Mouse (Mus musculus) kidney, adult 2 months (tissue): ENCODE measurements around the gene Ror1. TPM values are rescaled to one million over a fixed set of nuclear protein-coding genes. Genes with fewer than 3 reads are reported as not detected.

ENCODE experiments used
- DNase-seq: peaks from one replicate; pipeline ENCODE4 v3.0.0; 2021
- H3K27ac ChIP-seq: fragments of 200-500 bp; 2 replicates; pipeline ENCODE4 v1.5.1; 2012; ENCODE audit warnings: low read depth, low read length, control low read depth, inconsistent platforms; ENCODE audit not compliant: insufficient read depth
- H3K27me3 ChIP-seq: fragments of 200-500 bp; replicated peaks from 2 replicates; pipeline ENCODE4 v1.6.1; 2012; ENCODE audit warnings: mild to moderate bottlenecking, moderate library complexity, low read length, inconsistent platforms; ENCODE audit not compliant: control insufficient read depth, insufficient read depth
- H3K36me3 ChIP-seq: fragments of 200-500 bp; 2 replicates; pipeline ENCODE4 v1.6.1; 2012; ENCODE audit warnings: mild to moderate bottlenecking, moderate library complexity, low read length, inconsistent platforms; ENCODE audit not compliant: control insufficient read depth, insufficient read depth
- H3K4me1 ChIP-seq: fragments of 200-500 bp; 2 replicates; pipeline ENCODE4 v1.6.1; 2011; ENCODE audit warnings: low read length; ENCODE audit not compliant: control insufficient read depth, insufficient read depth
- H3K4me3 ChIP-seq: fragments of 200-500 bp; 2 replicates; pipeline ENCODE4 v1.5.1; 2011; ENCODE audit warnings: mild to moderate bottlenecking, low read depth, low read length, control low read depth; ENCODE audit not compliant: insufficient read depth
- CTCF ChIP-seq: fragments of 200-500 bp; conservative IDR thresholded peaks from 2 replicates; pipeline ENCODE4 v1.5.1; 2011; ENCODE audit warnings: low read depth, mild to moderate bottlenecking, control low read depth, low read length, moderate library complexity, mixed read lengths; ENCODE audit not compliant: insufficient read depth, insufficient read length
- POLR2A ChIP-seq: fragments of 200-500 bp; IDR thresholded peaks from one replicate; pipeline ENCODE4 v1.6.1; 2011; ENCODE audit warnings: low read depth, low read length, control low read depth
- WGBS: fragments of 180-500 bp; shearing (Covaris S2); methylation state at CpG from one replicate; pipeline ENCODE4 v1.1.7; 2018; 5-methylcytosine and 5-hydroxymethylcytosine counted together
- polyA plus RNA-seq: library from polyadenylated mRNA; depleted of rRNA; stranded (reverse); fragments of >200 nt; gene quantifications from 2 replicates; pipeline ENCODE4 v1.2.3, GENCODE M21; 2012

Ror1 gene
- polyA plus RNA-seq, 1 experiment = 2.2 TPM

- no peak overlapping the region for H3K27ac ChIP-seq
- no peaks in the 10 kb centered on the region for H3K36me3 ChIP-seq
- 82% methylated on average over 14 of the region's 14 CpGs for WGBS
- DNase-seq = no peak
- peaks cover 8% of the 10 kb centered on the region for H3K4me1 ChIP-seq
- TF ChIP-seq POLR2A = no peak
- no peak for TF ChIP-seq CTCF
- H3K4me3 ChIP-seq = no peak overlapping the region
- no peaks in the 10 kb centered on the region for H3K27me3 ChIP-seq
Measured at GRCm38 (mm10) chr4:100324719-100325515, 229.3 kb downstream of the Ror1 start.

GRCm38 (mm10) chr4:100328361-100328970, 232.9 kb downstream of the Ror1 start:
- no peak overlapping the region for H3K27ac ChIP-seq

GRCm38 (mm10) chr4:100335168-100335567, 239.6 kb downstream of the Ror1 start:
- Histone ChIP-seq H3K27me3 (no peaks in the 10 kb centered on the region), H3K36me3 (no peaks in the 10 kb centered on the region), H3K4me1 (no peaks in the 10 kb centered on the region), H3K4me3 (no peak overlapping the region), H3K27ac (no peak overlapping the region)
- 76% methylated on average over 2 of the region's 2 CpGs for WGBS
- peak; percentile 17 for DNase-seq
- TF ChIP-seq POLR2A (no peak), CTCF (no peak)

More at GRCm38 (mm10) chr4:100328361-100328970, 232.9 kb downstream of the Ror1 start:
- H3K4me3 ChIP-seq = no peak overlapping the region
- H3K36me3 ChIP-seq = no peaks in the 10 kb centered on the region
- 63% methylated on average over 4 of the region's 4 CpGs for WGBS
- TF ChIP-seq CTCF (no peak), POLR2A (no peak)
- H3K4me1 ChIP-seq = no peaks in the 10 kb centered on the region
- no peaks in the 10 kb centered on the region for H3K27me3 ChIP-seq
- no peak for DNase-seq

GRCm38 (mm10) chr4:100347791-100348190, 252.2 kb downstream of the Ror1 start:
- 82% methylated on average over 3 of the region's 3 CpGs for WGBS
- H3K27me3 ChIP-seq = no peaks in the 10 kb centered on the region
- no peak for TF ChIP-seq POLR2A
- TF ChIP-seq CTCF = no peak
- no peak overlapping the region for H3K27ac ChIP-seq
- DNase-seq = no peak
- no peaks in the 10 kb centered on the region for H3K36me3 ChIP-seq
- no peaks in the 10 kb centered on the region for H3K4me1 ChIP-seq
- no peak overlapping the region for H3K4me3 ChIP-seq

DNA sequence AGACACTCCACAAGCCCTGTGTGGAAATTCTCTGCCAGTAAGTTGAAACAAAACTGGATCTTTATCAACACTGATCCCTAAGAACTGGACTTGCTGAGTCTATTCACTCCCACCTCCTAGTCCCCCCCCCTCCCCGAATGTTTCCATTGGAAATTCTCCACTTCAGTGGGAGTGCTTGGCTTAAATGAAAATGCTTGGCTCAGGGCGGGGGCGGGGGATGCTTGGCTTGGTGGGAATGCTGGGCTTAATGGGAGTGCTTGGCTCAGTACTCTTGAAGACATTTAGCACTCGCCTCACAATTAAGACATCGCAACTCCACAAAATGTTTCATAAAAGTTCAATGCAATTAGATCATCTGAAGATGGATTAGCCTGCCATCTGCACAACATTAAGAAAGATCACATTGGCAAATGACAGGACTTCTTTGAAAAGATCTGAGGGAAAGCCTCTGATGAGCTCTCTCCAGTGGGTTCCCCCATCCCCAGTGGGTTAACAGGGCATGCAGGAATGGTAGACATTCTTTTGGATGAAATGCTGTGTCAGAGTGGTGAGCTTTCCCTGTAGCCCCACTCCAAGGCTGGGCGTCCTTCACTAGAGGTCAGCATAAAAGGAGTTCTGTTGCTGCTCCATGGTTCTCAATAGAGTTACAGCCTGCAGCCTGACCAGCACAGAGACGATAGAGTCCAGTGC, 254.7 kb downstream of the Ror1 start:
- Histone ChIP-seq H3K4me3 (no peak overlapping the region), H3K36me3 (no peaks in the 10 kb centered on the region), H3K4me1 (no peaks in the 10 kb centered on the region), H3K27ac (no peak overlapping the region), H3K27me3 (no peaks in the 10 kb centered on the region)
- TF ChIP-seq POLR2A = no peak
- TF ChIP-seq CTCF = no peak
- no peak for DNase-seq
- 84% methylated on average over 7 of the region's 7 CpGs for WGBS

DNA sequence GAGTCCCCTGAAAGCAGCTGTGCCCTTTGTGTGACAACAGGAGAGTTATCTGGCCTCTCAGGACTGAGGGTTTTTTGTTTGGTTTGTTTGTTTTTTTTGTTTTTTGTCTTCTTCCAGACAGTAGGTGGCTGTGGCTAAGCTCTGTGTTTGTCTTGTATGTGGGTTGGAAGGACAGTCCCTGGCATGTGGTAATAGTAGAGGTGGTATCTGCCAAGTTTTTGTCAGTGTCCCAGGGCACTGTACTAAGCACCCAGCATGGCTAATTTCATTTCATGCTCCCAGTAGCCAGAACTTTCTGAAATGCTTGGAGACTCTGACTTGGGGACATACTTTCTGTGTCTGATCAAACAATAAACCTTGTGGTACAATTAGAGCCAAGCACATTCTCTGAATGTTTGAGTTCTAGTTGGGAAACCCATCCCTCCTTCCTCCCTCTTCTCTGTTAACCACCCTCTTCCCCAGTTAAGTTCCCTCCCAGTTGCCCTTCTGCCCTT, 256.3 kb downstream of the Ror1 start:
- Histone ChIP-seq H3K27ac (no peak overlapping the region), H3K4me3 (no peak overlapping the region), H3K36me3 (no peaks in the 10 kb centered on the region), H3K27me3 (no peaks in the 10 kb centered on the region), H3K4me1 (no peaks in the 10 kb centered on the region)
- TF ChIP-seq CTCF = no peak
- TF ChIP-seq POLR2A = no peak
- DNase-seq = no peak

GRCm38 (mm10) chr4:100355566-100355965, 260.0 kb downstream of the Ror1 start:
- no peaks in the 10 kb centered on the region for H3K27me3 ChIP-seq
- TF ChIP-seq CTCF (no peak), POLR2A (no peak)
- no peaks in the 10 kb centered on the region for H3K36me3 ChIP-seq
- no peak overlapping the region for H3K4me3 ChIP-seq
- 70% methylated on average over 5 of the region's 5 CpGs for WGBS
- DNase-seq = no peak
- H3K4me1 ChIP-seq = no peaks in the 10 kb centered on the region
- no peak overlapping the region for H3K27ac ChIP-seq
